Mouse (Mus musculus): ENCODE measurements around the gene Hs3st6.

The Hs3st6 gene

DNA sequence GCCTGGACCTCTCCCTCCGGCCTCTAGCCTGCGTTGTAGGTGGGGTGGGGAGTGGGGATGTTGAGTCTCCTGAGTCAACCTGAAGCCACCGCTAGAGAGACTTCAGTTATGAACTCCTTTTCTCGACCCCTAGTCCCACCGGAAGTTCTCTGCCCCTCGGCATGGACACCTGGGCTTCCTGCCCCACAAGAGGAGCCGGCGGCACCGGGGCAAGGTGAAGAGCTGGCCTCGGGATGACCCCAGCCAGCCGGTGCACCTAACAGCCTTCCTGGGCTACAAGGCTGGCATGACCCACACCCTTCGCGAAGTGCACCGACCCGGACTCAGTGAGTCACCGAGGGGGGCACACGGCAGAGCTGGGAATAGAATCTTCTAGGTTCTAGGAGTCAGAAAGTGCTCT lies 24.6 kb upstream of the Hs3st6 start:
- no peak for DNase-seq (ENCODE audit: extremely low spot score, low spot score)

DNA sequence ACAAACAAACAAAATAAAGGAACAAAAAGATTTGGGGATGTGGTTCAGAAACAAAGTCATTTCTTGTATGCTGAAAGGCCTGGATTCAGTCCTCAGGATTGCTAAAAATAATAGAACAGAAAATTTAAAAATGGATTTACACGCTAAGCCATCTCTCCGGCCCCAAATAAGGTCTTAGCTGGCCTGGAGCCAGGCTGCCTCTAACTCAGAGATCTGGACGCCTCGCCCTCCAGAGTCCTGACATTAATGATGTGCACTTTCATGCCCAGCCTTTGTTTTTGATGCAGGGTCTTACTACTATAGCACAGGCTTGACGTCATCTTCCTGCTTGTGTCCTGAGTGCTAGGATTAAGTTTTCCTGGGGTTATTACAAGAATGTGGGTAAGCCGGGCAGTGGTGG lies 23.7 kb upstream of the Hs3st6 start:
- DNase-seq (ENCODE audit: extremely low spot score, low spot score) = no peak

DNA sequence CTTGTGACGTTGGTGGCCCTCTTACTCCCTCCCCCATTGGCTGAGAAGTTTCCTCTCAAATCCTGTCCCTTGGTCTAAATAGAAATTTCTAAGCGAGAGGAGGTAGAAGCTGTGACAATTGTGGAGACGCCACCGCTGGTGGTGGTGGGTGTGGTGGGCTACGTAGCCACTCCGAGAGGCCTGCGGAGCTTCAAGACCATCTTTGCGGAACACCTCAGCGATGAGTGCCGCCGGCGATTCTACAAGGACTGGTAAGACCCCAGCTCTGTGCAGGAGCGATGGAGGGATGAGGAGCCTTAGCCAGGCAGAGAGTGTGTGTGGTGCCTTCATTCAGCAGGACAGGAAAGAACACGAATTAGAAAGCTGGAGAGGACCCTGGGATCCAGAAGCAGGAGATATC lies 22.0 kb upstream of the Hs3st6 start:
- DNase-seq (ENCODE audit: extremely low spot score, low spot score) = no peak

- DNase-seq (ENCODE audit: extremely low spot score, low spot score) = no peak
These were observed 20.4 kb upstream of the Hs3st6 start for GRCm38 (mm10) chr17:24732233-24732935.

DNA sequence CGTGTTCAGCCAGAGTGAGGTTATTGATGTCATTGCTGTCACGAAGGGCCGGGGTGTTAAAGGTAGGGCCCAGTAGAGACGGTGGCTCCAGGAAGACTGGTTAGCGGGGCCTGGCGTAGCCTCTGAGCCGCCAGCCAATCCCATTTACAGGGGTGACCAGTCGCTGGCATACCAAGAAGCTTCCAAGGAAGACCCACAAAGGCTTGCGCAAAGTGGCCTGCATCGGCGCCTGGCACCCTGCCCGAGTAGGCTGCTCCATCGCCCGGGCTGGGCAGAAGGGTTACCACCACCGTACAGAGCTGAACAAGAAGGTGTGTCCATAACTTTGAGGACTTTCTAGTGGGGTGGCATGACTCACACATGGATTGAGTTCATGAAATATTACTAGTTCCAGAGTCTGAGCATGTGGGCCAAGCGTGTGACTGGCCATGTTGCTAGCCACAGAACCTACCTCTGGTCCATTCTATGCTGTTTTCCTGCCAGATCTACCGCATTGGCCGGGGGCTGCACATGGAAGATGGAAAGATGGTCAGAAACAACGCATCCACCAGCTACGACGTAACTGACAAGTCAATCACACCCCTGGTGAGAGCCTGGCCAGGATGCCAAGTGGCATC lies 19.2 kb upstream of the Hs3st6 start:
- DNase-seq (ENCODE audit: extremely low spot score, low spot score) = no peak

- DNase-seq (ENCODE audit: extremely low spot score, low spot score) = no peak
These were observed 18.3 kb upstream of the Hs3st6 start for GRCm38 (mm10) chr17:24734513-24734912.

- no peak for DNase-seq (ENCODE audit: extremely low spot score, low spot score)
These were observed 17.3 kb upstream of the Hs3st6 start for GRCm38 (mm10) chr17:24735446-24735845.

- peak; percentile 91 for DNase-seq (ENCODE audit: extremely low spot score, low spot score)
These were observed 16.3 kb upstream of the Hs3st6 start, which contains the start of gene Msrb1 for GRCm38 (mm10) chr17:24736330-24737051. Gene Msrb1, plus strand, starts transcription at chr17:24736642.

DNA sequence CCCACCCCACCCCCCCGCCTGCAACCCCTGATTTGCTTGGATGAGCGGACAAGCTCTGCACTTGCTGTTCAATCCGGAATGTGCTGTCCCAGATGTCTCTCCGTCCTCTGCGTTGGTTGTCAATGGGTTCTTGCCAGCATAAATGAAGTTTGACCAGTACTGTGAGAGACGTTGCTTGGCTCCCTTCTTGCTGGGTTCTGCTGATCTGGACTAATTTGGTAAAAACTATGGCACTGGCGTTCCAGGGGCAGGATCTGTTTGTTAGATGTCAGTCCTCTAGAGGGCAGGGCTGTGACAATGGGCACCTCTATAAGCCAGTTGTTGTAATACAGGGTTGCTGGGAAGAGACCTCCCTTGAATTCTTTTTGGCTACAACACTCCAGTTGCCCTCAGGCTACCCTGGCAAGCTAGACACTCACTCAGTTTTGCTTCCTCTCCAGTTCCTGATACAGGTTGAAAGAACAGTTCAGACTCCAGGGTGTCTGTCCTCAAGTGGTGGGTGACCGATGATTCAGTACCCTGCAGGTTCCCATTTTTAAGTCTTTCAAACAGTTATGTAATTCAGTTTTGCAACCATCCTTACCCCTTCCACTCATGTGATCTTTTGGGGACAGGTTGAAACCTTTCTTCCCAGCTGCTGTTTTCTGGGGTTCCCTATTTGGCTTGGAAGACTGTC lies 15.5 kb upstream of the Hs3st6 start:
- no peak for DNase-seq (ENCODE audit: extremely low spot score, low spot score)

DNA sequence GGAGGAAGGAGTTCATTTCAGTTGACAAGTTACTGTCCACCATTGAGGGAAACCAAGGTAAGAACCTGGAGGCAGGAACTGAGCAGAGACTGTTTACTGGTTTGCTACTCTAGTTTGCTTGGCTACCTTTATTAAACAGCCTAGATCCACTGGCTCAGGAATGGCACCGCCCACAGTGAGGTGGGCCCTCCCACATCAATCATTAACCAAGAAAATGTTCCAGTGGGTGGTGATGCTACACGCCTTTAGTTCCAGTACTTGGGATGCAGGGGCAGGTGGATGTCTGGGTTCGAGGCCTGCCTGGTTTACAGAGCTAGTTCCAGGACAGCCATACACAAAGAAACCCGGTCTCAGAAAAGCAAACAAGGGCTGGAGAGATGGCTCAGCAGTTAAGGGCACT lies 14.6 kb upstream of the Hs3st6 start:
- no peak for DNase-seq (ENCODE audit: extremely low spot score, low spot score)

DNA sequence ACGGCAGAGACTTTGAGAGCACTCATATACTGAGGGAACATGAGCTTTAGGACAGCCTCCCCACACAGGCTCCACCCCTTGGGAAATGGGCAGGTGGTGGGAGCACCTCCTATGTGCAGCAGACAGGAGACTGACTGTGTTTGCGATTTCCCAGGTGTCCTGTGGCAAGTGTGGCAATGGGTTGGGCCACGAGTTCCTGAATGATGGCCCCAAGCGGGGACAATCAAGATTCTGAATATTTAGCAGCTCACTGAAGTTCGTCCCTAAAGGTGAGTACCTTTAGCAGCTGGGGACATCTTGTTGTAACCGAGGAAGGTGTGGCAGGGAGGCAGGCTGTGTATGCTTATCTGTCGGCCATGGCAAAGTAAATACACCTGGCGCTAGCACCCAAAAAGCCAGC lies 12.9 kb upstream of the Hs3st6 start:
- no peak for DNase-seq (ENCODE audit: extremely low spot score, low spot score)

- DNase-seq (ENCODE audit: extremely low spot score, low spot score) = no peak
These were observed 10.5 kb upstream of the Hs3st6 start for GRCm38 (mm10) chr17:24742307-24742706.

- DNase-seq (ENCODE audit: extremely low spot score, low spot score) = no peak
These were observed 8.9 kb upstream of the Hs3st6 start for GRCm38 (mm10) chr17:24743896-24744295.

GRCm38 (mm10) chr17:24744381-24744780 lies 8.4 kb upstream of the Hs3st6 start:
- no peak for DNase-seq (ENCODE audit: extremely low spot score, low spot score)

DNA sequence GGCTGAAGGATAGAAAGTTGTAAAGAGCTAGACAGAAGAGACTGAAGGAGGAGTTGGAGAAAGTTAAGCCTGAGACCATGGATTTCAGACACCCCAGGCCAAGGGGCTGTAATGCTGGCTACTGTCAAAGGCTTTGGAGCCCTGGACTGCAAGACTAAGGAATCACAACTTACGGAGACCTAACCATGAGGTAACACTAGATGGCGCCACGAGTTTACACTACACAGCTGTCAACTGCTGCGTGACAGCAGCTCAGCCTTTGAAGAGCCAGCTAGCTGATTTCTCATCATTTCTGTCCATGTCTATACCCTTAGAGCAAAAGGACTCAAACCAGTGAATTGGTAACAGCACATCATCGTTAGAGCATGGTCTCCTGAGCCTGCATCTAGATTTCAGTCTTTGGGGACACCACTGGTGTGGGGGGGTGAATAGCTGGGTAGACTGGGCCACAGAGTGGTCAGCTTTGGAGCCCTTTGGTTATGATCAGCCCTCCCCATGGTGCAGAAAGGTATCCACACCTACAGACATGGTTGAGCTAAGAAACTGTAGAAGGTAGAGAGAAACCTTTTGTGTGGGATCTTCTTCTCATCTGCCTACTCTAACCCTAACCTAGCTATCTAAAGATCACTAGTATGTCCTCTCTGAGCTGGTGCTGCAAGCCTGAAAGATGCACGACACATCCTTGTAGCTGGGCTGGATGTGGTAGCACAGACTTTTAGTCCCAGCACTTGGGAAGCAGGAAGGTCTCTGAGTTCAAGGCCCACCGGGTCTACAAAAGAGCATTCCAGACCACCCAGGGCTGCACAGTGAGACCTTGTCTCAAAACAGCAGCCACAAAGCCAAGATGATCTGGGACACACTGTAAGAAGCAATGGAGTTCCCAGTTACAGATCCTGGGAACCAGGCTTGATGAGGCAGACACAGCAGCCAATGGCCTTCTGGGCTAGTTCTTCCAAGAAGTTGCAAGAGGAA lies 7.0 kb upstream of the Hs3st6 start:
- peak; percentile 80 for DNase-seq (ENCODE audit: extremely low spot score, low spot score)

DNA sequence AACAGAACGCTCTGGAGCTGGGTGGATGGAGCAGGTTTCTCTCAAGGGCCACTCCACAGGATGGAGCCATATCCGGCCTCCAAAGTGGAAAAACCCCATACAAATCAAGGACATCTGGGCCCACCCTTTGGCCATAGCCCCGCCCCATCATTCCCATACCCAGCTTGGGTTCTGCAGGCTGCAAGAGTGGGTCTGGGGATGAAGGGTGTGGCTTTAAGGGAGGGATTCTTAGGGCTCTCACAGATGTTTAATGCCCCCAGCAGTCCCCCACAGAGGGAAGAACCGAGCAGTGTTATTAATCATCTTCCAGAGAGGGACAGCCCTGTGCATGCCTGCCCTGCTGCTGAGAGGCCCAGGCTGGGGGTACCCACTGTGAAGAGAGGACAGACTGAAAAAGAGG lies 5.8 kb upstream of the Hs3st6 start:
- no peak for DNase-seq (ENCODE audit: extremely low spot score, low spot score)

GRCm38 (mm10) chr17:24751528-24751927 lies 1.3 kb upstream of the Hs3st6 start:
- DNase-seq (ENCODE audit: extremely low spot score, low spot score) = no peak

DNA sequence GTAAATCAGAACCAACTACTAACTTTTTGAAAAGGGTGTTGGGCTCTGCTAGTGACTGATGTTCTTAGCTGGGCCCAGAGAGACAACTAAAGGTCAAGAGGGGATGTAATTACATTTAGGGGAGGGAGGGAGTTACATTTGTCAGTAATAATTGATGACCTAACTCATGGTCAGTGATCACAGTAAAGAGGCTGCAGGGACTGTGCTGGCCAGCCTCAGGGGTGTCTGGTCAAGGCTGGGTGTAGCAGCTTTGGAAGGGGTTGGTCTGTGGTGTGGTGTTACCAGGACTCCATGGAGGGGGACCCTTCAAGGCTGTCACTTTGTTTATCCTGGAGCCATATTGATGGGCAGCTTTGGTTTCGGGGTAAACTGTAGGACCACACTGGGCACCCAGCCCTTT lies 4.6 kb downstream of the Hs3st6 start:
- DNase-seq (ENCODE audit: extremely low spot score, low spot score) = no peak

DNA sequence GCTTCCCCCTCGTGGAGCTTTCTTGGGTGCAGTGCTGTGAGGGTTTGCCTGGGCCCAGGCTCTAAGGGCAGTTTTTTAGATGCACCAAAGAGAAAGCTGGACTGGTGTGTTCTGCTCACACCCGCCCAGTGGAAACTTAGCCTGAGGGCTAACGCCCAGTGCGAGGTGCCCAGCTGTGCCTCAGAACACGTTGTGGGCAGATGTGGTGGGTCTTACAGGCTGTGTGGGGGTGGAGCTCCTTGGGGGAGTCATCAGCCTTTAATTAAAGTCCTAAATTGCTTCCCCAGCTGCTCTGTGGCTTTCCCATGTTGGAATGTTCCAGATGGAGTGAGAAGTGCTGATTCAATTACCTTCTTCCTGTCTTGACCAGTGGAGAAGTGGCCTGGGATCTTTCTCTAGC lies 8.3 kb downstream of the Hs3st6 start:
- no peak for DNase-seq (ENCODE audit: extremely low spot score, low spot score)

DNA sequence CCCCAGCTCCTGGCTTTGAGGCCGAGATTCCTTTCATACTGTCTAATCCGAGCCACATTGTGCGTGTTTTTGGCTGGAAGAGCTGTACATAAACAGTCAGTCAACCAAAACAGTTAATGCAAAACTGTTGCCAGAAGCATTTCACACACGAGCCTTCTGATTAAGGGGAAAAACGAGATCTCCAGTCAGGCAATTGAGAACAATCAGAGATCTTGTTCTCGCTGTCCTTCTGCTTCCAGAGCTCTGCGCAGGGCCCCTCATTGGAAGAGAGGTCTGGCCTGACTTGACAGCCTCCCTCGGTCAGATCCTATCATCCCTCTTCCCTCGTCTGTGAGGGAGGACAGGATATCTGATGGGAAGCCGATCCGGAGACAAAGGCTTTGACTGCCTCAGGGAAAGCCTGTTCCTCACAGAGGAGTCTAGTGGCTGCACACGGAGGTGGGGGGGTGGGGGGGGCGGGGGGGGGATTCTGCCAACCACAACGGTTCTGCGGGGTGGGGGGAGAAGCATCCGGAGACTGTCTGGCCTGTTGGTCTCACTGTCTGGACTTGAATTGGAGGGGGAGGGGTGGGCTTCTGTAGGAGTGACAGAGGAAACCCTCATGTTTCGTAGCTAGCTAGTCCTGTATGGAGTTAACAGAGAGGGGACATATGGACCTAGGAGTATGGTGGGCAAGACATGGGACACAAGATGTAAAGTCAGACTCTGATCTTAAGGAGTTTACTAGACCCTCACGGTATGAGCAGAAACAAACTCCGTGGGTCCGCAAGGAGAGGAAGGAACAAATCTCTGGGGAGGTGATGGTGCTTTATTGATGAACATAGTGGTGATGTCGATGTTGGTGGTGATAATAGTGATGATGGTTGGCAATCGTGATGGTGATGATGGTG lies 12.5 kb downstream of the Hs3st6 start:
- DNase-seq (ENCODE audit: extremely low spot score, low spot score) = no peak

All from neural tube, embryonic 10.5 days (tissue).